Mouse (Mus musculus) kidney, embryonic 15.5 days (tissue): ENCODE measurements at regions not wholly inside any gene's neighbourhood (a gene's known extent, or its start where the extent isn't known, plus 50 kb on each side); places are given as distances from the start of the nearest gene placed in this dataset.

ENCODE experiments used
- ATAC-seq: fragments of 200-750 bp; cut with Nextera tagmentation; replicated peaks from 2 replicates; pipeline ENCODE4 v1.8.0; 2017; ENCODE audit warnings: moderate TSS enrichment; ENCODE audit not compliant: low FRiP score
- H3K27ac ChIP-seq: fragments of 300-500 bp; sonication (generic); 2 replicates; pipeline ENCODE4 v1.5.1; 2015; ENCODE audit warnings: mild to moderate bottlenecking, inconsistent platforms
- H3K27me3 ChIP-seq: fragments of 300-500 bp; sonication (generic); 2 replicates; pipeline ENCODE4 v1.6.1; 2015; ENCODE audit warnings: inconsistent platforms
- H3K36me3 ChIP-seq: fragments of 300-500 bp; sonication (generic); 2 replicates; pipeline ENCODE4 v1.6.1; 2015; ENCODE audit warnings: inconsistent platforms
- H3K4me1 ChIP-seq: fragments of 300-500 bp; sonication (generic); 2 replicates; pipeline ENCODE4 v1.6.1; 2015; ENCODE audit warnings: inconsistent platforms
- H3K4me2 ChIP-seq: fragments of 300-500 bp; sonication (generic); 2 replicates; pipeline ENCODE4 v1.6.1; 2015; ENCODE audit warnings: moderate library complexity, mild to moderate bottlenecking, inconsistent platforms
- H3K4me3 ChIP-seq: fragments of 300-500 bp; sonication (generic); replicated peaks from 2 replicates; pipeline ENCODE4 v1.5.1; 2015; ENCODE audit warnings: mild to moderate bottlenecking, inconsistent platforms
- H3K9ac ChIP-seq: fragments of 300-500 bp; sonication (generic); 2 replicates; pipeline ENCODE4 v1.6.1; 2015; ENCODE audit warnings: mild to moderate bottlenecking, inconsistent platforms
- H3K9me3 ChIP-seq: fragments of 300-500 bp; sonication (generic); replicated peaks from 2 replicates; pipeline ENCODE4 v1.6.1; 2016; ENCODE audit warnings: inconsistent platforms
- WGBS: fragments of 180-500 bp; shearing (Covaris S2); methylation state at CpG from one replicate; pipeline ENCODE4 v1.1.7; 2015; ENCODE audit warnings: mixed read lengths; 5-methylcytosine and 5-hydroxymethylcytosine counted together

GRCm38 (mm10) chr17:63575316-63576007 lies 75.6 kb upstream of the Fbxl17 start:
- H3K27ac ChIP-seq, result no peak overlapping the region
- no peak overlapping the region for H3K9ac ChIP-seq
- H3K9me3 ChIP-seq, result no peaks in the 10 kb centered on the region
- no peaks in the 10 kb centered on the region for H3K4me1 ChIP-seq
- H3K27me3 ChIP-seq, result no peaks in the 10 kb centered on the region
- 81% methylated on average over 4 of the region's 4 CpGs for WGBS
- no peak overlapping the region for H3K4me3 ChIP-seq
- ATAC-seq, result 0 out of 2 replicates have a peak, but pooled peaks have one; percentile 33
- H3K4me2 ChIP-seq, result no peak overlapping the region
- no peaks in the 10 kb centered on the region for H3K36me3 ChIP-seq

DNA sequence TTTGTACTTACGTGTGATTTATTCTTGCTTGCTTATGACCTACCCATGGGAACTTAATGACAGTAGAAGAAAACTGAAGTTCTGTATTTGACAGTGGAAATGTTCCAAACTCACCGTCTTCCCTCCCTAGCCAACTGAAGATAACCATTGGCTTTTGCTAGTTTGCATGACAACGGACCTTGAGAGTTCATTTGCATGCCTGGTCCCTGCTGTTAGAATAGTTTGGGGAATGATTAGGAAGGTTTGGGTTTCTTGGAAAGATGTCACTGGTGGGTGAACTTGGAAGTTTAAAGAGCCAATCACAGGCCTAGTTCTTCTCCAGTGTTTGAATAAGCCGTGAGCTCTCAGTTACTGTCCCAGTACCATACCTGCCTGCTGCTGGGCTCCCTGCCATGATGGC lies 83.1 kb upstream of the Fbxl17 start:
- 70% methylated on average over 4 of the region's 4 CpGs for WGBS
- no peaks in the 10 kb centered on the region for H3K27me3 ChIP-seq
- H3K9ac ChIP-seq, result no peak overlapping the region
- H3K4me1 ChIP-seq, result no peaks in the 10 kb centered on the region
- no peak overlapping the region for H3K4me2 ChIP-seq
- no peak overlapping the region for H3K27ac ChIP-seq
- no peak overlapping the region for H3K4me3 ChIP-seq
- no peaks in the 10 kb centered on the region for H3K9me3 ChIP-seq
- ATAC-seq, result no peak
- no peaks in the 10 kb centered on the region for H3K36me3 ChIP-seq

GRCm38 (mm10) chr17:63607021-63607751 lies 107.4 kb upstream of the Fbxl17 start:
- ATAC-seq, result no peak

GRCm38 (mm10) chr17:63622726-63623125 lies 122.9 kb upstream of the Fbxl17 start:
- Histone ChIP-seq H3K9ac (no peak overlapping the region), H3K27ac (no peak overlapping the region), H3K27me3 (no peaks in the 10 kb centered on the region), H3K9me3 (no peaks in the 10 kb centered on the region), H3K36me3 (no peaks in the 10 kb centered on the region), H3K4me2 (no peak overlapping the region), H3K4me1 (no peaks in the 10 kb centered on the region), H3K4me3 (no peak overlapping the region)
- no peak for ATAC-seq
- WGBS, result 16% methylated on average over 3 of the region's 3 CpGs

More at GRCm38 (mm10) chr17:63607021-63607751, 107.4 kb upstream of the Fbxl17 start:
- H3K36me3 ChIP-seq, result no peaks in the 10 kb centered on the region
- H3K4me2 ChIP-seq, result no peak overlapping the region
- H3K9ac ChIP-seq, result no peak overlapping the region
- H3K4me3 ChIP-seq, result no peak overlapping the region
- H3K4me1 ChIP-seq, result no peaks in the 10 kb centered on the region
- no peaks in the 10 kb centered on the region for H3K27me3 ChIP-seq
- H3K9me3 ChIP-seq, result no peaks in the 10 kb centered on the region
- no peak overlapping the region for H3K27ac ChIP-seq
- 68% methylated on average over 7 of the region's 7 CpGs for WGBS

DNA sequence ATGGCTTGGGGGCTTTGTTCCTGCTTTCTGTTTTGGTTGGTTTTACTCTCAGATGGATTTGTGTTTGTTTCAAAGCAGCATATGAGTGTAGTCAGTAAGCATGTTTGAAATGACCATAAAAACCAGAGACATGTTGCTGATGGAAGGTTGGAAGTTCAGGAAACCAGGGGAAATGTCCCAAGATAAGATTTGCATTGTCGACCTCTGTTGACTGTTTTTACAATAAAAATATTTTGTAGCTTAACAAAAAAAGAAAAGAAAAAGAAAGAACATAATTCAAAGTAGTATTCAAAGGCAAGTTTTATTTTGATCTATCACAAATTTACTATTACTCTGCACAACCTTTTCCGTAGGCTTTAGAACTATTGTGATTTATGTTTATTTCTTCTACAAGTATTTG lies 137.8 kb upstream of the Fbxl17 start:
- Histone ChIP-seq H3K27me3 (no peaks in the 10 kb centered on the region), H3K9me3 (no peaks in the 10 kb centered on the region), H3K4me2 (no peak overlapping the region), H3K4me1 (no peaks in the 10 kb centered on the region), H3K36me3 (no peaks in the 10 kb centered on the region), H3K27ac (no peak overlapping the region), H3K9ac (no peak overlapping the region), H3K4me3 (no peak overlapping the region)
- no peak for ATAC-seq
- 60% methylated on average over 2 of the region's 2 CpGs for WGBS

DNA sequence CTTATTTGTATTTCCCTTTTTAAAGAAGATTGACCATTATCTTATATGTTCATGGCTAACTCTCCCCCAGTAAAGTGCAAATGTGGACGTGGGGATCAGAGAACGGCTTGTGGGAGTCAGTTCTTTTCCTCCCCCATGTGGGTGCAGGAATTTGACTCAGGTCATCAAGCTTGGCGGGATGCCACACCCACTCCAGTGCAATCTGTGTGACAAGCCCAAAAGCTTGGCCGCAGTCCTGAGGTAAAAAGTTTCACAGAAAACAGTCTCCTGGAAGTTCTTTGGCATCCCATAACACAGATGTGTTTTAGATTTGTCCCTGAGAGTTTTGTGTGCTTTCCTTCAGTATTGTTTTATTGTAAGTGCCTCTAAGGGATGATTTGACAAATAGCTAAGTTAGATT lies 144.6 kb upstream of the Fbxl17 start:
- Histone ChIP-seq H3K27me3 (no peaks in the 10 kb centered on the region), H3K9me3 (no peaks in the 10 kb centered on the region), H3K4me1 (no peaks in the 10 kb centered on the region), H3K4me2 (no peak overlapping the region), H3K4me3 (no peak overlapping the region), H3K36me3 (no peaks in the 10 kb centered on the region), H3K9ac (no peak overlapping the region), H3K27ac (no peak overlapping the region)
- no peak for ATAC-seq
- 62% methylated on average over 4 of the region's 4 CpGs for WGBS

- WGBS, result 79% methylated on average over 6 of the region's 6 CpGs
- ATAC-seq, result no peak
Measured at GRCm38 (mm10) chr17:63657687-63658086, 157.9 kb upstream of the Fbxl17 start.

GRCm38 (mm10) chr17:63660841-63661481 lies 161.1 kb upstream of the Fbxl17 start:
- Histone ChIP-seq H3K36me3 (no peaks in the 10 kb centered on the region), H3K4me1 (peaks cover 14% of the 10 kb centered on the region), H3K9me3 (no peaks in the 10 kb centered on the region), H3K27me3 (no peaks in the 10 kb centered on the region), H3K27ac (peak overlapping the region; percentile 85), H3K4me3 (no peak overlapping the region), H3K4me2 (no peak overlapping the region), H3K9ac (no peak overlapping the region)
- ATAC-seq, result peak; percentile 71; the same call in 1 of the 2 replicates
- WGBS, result 65% methylated on average over 13 of the region's 13 CpGs

More at GRCm38 (mm10) chr17:63657687-63658086, 157.9 kb upstream of the Fbxl17 start:
- H3K36me3 ChIP-seq, result no peaks in the 10 kb centered on the region
- H3K9me3 ChIP-seq, result no peaks in the 10 kb centered on the region
- H3K27me3 ChIP-seq, result no peaks in the 10 kb centered on the region
- H3K27ac ChIP-seq, result no peak overlapping the region
- H3K4me1 ChIP-seq, result peaks cover 12% of the 10 kb centered on the region
- H3K4me3 ChIP-seq, result no peak overlapping the region
- no peak overlapping the region for H3K9ac ChIP-seq
- H3K4me2 ChIP-seq, result no peak overlapping the region

DNA sequence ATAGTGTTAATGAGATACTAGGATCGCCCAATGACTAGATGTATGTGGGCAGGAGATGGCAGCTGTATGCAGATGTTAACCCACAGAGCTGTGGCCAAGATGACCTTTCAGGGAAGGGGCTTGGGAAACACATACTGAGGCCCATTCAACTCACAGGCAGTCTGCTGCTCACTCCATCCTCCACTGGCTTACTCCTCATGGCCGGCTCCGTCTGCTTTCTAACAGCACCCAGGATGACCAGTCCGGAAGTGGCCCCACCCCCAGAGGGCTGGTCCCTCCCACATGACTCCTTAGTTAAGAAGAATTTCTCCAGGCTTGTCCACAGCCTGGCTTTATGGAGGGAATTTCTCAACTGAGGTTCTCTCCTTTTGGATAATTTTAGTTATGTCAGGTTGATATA lies 161.8 kb upstream of the Fbxl17 start:
- Histone ChIP-seq H3K36me3 (no peaks in the 10 kb centered on the region), H3K27me3 (no peaks in the 10 kb centered on the region), H3K9ac (no peak overlapping the region), H3K4me3 (no peak overlapping the region), H3K9me3 (no peaks in the 10 kb centered on the region), H3K4me2 (0 out of 2 replicates have a peak overlapping the region, but pooled peaks have one; percentile 44), H3K4me1 (peaks cover 14% of the 10 kb centered on the region), H3K27ac (peak overlapping the region; percentile 85)
- 70% methylated on average over 4 of the region's 4 CpGs for WGBS
- ATAC-seq, result peak; percentile 58; the same call in 1 of the 2 replicates

DNA sequence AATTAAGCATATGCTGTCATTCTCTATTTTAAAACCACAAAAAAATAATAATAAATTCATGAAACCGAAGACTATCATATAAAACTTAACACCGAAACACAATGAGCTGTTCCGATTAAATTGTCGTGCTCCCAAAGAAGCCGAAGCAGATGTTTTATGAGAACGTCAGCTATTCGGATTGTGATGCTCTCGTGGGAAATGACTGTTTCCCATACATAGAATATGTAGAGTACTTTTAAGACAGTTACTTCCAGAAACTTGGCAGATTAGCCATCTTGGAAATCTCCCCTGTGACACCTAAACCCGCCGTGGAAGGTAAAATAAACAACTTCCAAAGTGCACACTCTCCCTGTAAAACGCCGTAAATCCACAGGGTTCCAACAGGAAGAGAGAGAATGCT lies 162.4 kb upstream of the Fbxl17 start:
- no peak for ATAC-seq
- Histone ChIP-seq H3K9ac (no peak overlapping the region), H3K4me3 (no peak overlapping the region), H3K27me3 (no peaks in the 10 kb centered on the region), H3K27ac (peak overlapping the region; percentile 85), H3K4me2 (peak overlapping the region; percentile 44), H3K9me3 (no peaks in the 10 kb centered on the region), H3K36me3 (no peaks in the 10 kb centered on the region), H3K4me1 (peaks cover 14% of the 10 kb centered on the region)
- 28% methylated on average over 12 of the region's 12 CpGs for WGBS

DNA sequence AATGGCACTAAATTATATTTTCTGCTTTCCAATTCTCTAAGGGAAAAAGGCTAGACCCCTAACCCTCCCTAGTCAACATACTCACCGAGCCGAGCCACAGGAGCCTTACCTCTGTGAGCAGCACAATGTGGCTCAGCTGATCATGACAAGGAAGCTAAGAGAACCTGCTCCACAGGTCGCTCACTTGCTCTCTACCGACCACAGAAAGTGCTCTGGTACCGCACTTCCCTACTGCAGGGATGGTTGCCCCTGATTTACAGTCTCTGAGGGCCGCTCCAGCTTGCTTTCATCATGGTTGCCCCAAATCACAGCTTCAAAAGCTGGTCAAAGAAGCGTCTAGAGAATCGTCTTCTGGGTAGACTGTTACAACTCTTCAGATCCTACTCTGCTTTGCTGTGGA lies 177.0 kb upstream of the Fbxl17 start:
- no peak overlapping the region for H3K9ac ChIP-seq
- H3K4me2 ChIP-seq, result no peak overlapping the region
- H3K27me3 ChIP-seq, result no peaks in the 10 kb centered on the region
- no peak overlapping the region for H3K4me3 ChIP-seq
- no peaks in the 10 kb centered on the region for H3K9me3 ChIP-seq
- WGBS, result 70% methylated on average over 8 of the region's 8 CpGs
- no peak for ATAC-seq
- H3K4me1 ChIP-seq, result peaks cover 4% of the 10 kb centered on the region; the same call in 1 of the 2 replicates
- H3K27ac ChIP-seq, result peak overlapping the region; percentile 46
- no peaks in the 10 kb centered on the region for H3K36me3 ChIP-seq

- peak; percentile 86 for ATAC-seq
- WGBS, result 48% methylated on average over 3 of the region's 3 CpGs
Measured at GRCm38 (mm10) chr17:63677996-63678657, 178.3 kb upstream of the Fbxl17 start.

More at GRCm38 (mm10) chr17:63677996-63678657, 178.3 kb upstream of the Fbxl17 start:
- H3K27ac ChIP-seq, result peak overlapping the region; percentile 89
- H3K36me3 ChIP-seq, result no peaks in the 10 kb centered on the region
- H3K4me2 ChIP-seq, result no peak overlapping the region
- H3K9me3 ChIP-seq, result no peaks in the 10 kb centered on the region
- peaks cover 4% of the 10 kb centered on the region; the same call in 1 of the 2 replicates for H3K4me1 ChIP-seq
- no peaks in the 10 kb centered on the region for H3K27me3 ChIP-seq
- H3K9ac ChIP-seq, result no peak overlapping the region
- H3K4me3 ChIP-seq, result no peak overlapping the region
